Mouse (Mus musculus) kidney, postnatal 0 days (tissue): ENCODE results near the gene Bag6. TPM values are rescaled to one million over a fixed set of nuclear protein-coding genes. Genes with fewer than 3 reads are reported as not detected.

Experiments used
- ATAC-seq: fragments of 200-750 bp; cut with Nextera tagmentation; replicated peaks from 2 replicates; pipeline ENCODE4 v1.8.0; 2017; ENCODE audit warnings: low read depth, moderate number of reproducible peaks, moderate TSS enrichment, moderate library complexity; ENCODE audit not compliant: low FRiP score
- DNase-seq: peaks from one replicate; pipeline ENCODE4 v3.0.0-alpha.2; 2016; ENCODE audit warnings: low spot score
- H3K27ac ChIP-seq: fragments of 300-500 bp; sonication (generic); 2 replicates; pipeline ENCODE4 v1.5.1; 2014; ENCODE audit warnings: mild to moderate bottlenecking
- H3K27me3 ChIP-seq: fragments of 300-500 bp; sonication (generic); 2 replicates; pipeline ENCODE4 v1.6.1; 2014; ENCODE audit warnings: low read length, mixed read lengths; ENCODE audit not compliant: insufficient read depth
- H3K36me3 ChIP-seq: fragments of 300-500 bp; sonication (generic); 2 replicates; pipeline ENCODE4 v1.6.1; 2014; ENCODE audit warnings: low read length, mixed read lengths; ENCODE audit not compliant: insufficient read depth
- H3K4me1 ChIP-seq: fragments of 300-500 bp; sonication (generic); replicated peaks from 2 replicates; pipeline ENCODE4 v1.6.1; 2014; ENCODE audit warnings: antibody characterized with exemption, low read length, mixed read lengths; ENCODE audit not compliant: insufficient read depth
- H3K4me2 ChIP-seq: fragments of 300-500 bp; sonication (generic); 2 replicates; pipeline ENCODE4 v1.6.1; 2014; ENCODE audit warnings: mild to moderate bottlenecking, low read length, moderate library complexity, mixed read lengths
- H3K4me3 ChIP-seq: fragments of 300-500 bp; sonication (generic); replicated peaks from 2 replicates; pipeline ENCODE4 v1.5.1; 2014; ENCODE audit warnings: low read depth, low read length
- H3K9ac ChIP-seq: fragments of 300-500 bp; sonication (generic); 2 replicates; pipeline ENCODE4 v1.6.1; 2014; ENCODE audit warnings: low read depth, low read length
- H3K9me3 ChIP-seq: fragments of 300-500 bp; sonication (generic); replicated peaks from 2 replicates; pipeline ENCODE4 v1.6.1; 2016; ENCODE audit warnings: low read length, inconsistent platforms, mixed read lengths
- CTCF ChIP-seq: IDR thresholded peaks from 2 replicates; pipeline ENCODE4 v1.5.1; 2016; ENCODE audit warnings: antibody characterized with exemption, low read depth, mild to moderate bottlenecking, moderate library complexity
- WGBS: fragments of 180-500 bp; shearing (Covaris S2); extraction: QIAGEN DNeasy Blood & Tissue Kit; methylation state at CpG from one replicate; pipeline ENCODE4 v1.1.7; 2014; 5-methylcytosine and 5-hydroxymethylcytosine counted together
- polyA plus RNA-seq: library from polyadenylated mRNA; unstranded; fragments of >200 nt; fragmentation: Nextera tagmentation; extraction: Ambion mirVana; gene quantifications from 2 replicates; pipeline ENCODE4 v1.2.1, GENCODE M21; 2015

The Bag6 gene
- polyA plus RNA-seq, 1 experiment from 2014 or later = 50.2 TPM

GRCm38 (mm10) chr17:35102299-35102698 is 32.7 kb upstream of the Bag6 start:
- no peak for TF ChIP-seq CTCF
- no peak overlapping the region for H3K9ac ChIP-seq
- WGBS = 51% methylated on average over 7 of the region's 8 CpGs
- ATAC-seq (no peak), DNase-seq (no peak)
- H3K36me3 ChIP-seq = peaks cover 53% of the 10 kb centered on the region
- H3K4me2 ChIP-seq = no peak overlapping the region
- H3K4me1 ChIP-seq = peaks cover 13% of the 10 kb centered on the region; the same call in 1 of the 2 replicates
- H3K27me3 ChIP-seq = no peaks in the 10 kb centered on the region
- no peaks in the 10 kb centered on the region for H3K9me3 ChIP-seq
- peak overlapping the region; percentile 9; the same call in 1 of the 2 replicates for H3K27ac ChIP-seq
- no peak overlapping the region for H3K4me3 ChIP-seq

- 49% methylated on average over 6 of the region's 6 CpGs for WGBS
- Histone ChIP-seq H3K27ac (0 out of 2 replicates have a peak overlapping the region, but pooled peaks have one; percentile 36), H3K36me3 (peaks cover 45% of the 10 kb centered on the region), H3K9me3 (no peaks in the 10 kb centered on the region), H3K4me2 (no peak overlapping the region), H3K27me3 (no peaks in the 10 kb centered on the region), H3K9ac (no peak overlapping the region), H3K4me3 (no peak overlapping the region), H3K4me1 (peaks cover 13% of the 10 kb centered on the region; the same call in 1 of the 2 replicates)
- DNase-seq (peak; percentile 28), ATAC-seq (peak; percentile 44)
- TF ChIP-seq CTCF = no peak
Measured at GRCm38 (mm10) chr17:35103221-35103690, 31.7 kb upstream of the Bag6 start.

GRCm38 (mm10) chr17:35104079-35104478 is 30.9 kb upstream of the Bag6 start:
- no peak overlapping the region for H3K4me2 ChIP-seq
- H3K4me1 ChIP-seq = peaks cover 13% of the 10 kb centered on the region; the same call in 1 of the 2 replicates
- no peak for TF ChIP-seq CTCF
- H3K9ac ChIP-seq = no peak overlapping the region
- no peaks in the 10 kb centered on the region for H3K9me3 ChIP-seq
- DNase-seq (no peak), ATAC-seq (no peak)
- H3K27me3 ChIP-seq = no peaks in the 10 kb centered on the region
- 0 out of 2 replicates have a peak overlapping the region, but pooled peaks have one; percentile 8 for H3K27ac ChIP-seq
- H3K4me3 ChIP-seq = no peak overlapping the region
- WGBS = 94% methylated on average over 7 of the region's 7 CpGs
- peaks cover 37% of the 10 kb centered on the region for H3K36me3 ChIP-seq

GRCm38 (mm10) chr17:35104754-35105153 is 30.2 kb upstream of the Bag6 start:
- no peaks in the 10 kb centered on the region for H3K27me3 ChIP-seq
- ATAC-seq = no peak
- no peak for TF ChIP-seq CTCF
- H3K4me2 ChIP-seq = no peak overlapping the region
- peaks cover 32% of the 10 kb centered on the region for H3K36me3 ChIP-seq
- WGBS = 77% methylated on average over 6 of the region's 6 CpGs
- peaks cover 13% of the 10 kb centered on the region; the same call in 1 of the 2 replicates for H3K4me1 ChIP-seq
- no peaks in the 10 kb centered on the region for H3K9me3 ChIP-seq
- no peak for DNase-seq
- no peak overlapping the region for H3K9ac ChIP-seq
- no peak overlapping the region for H3K27ac ChIP-seq
- no peak overlapping the region for H3K4me3 ChIP-seq

GRCm38 (mm10) chr17:35105740-35106389 is 29.1 kb upstream of the Bag6 start:
- Histone ChIP-seq H3K27ac (peak overlapping the region; percentile 10; the same call in 1 of the 2 replicates), H3K4me2 (peak overlapping the region; percentile 39)
- peak; percentile 72 for TF ChIP-seq CTCF

GRCm38 (mm10) chr17:35106522-35106921 is 28.5 kb upstream of the Bag6 start:
- no peak overlapping the region for H3K4me2 ChIP-seq
- WGBS = 72% methylated on average over 3 of the region's 3 CpGs
- no peak overlapping the region for H3K9ac ChIP-seq

More at GRCm38 (mm10) chr17:35105740-35106389, 29.1 kb upstream of the Bag6 start:
- no peak overlapping the region for H3K9ac ChIP-seq
- ATAC-seq = no peak
- H3K36me3 ChIP-seq = peaks cover 24% of the 10 kb centered on the region
- H3K4me3 ChIP-seq = no peak overlapping the region
- 20% methylated on average over 13 of the region's 13 CpGs for WGBS
- H3K4me1 ChIP-seq = peaks cover 4% of the 10 kb centered on the region; the same call in 1 of the 2 replicates
- H3K9me3 ChIP-seq = no peaks in the 10 kb centered on the region
- H3K27me3 ChIP-seq = no peaks in the 10 kb centered on the region
- peak; percentile 78 for DNase-seq

More at GRCm38 (mm10) chr17:35106522-35106921, 28.5 kb upstream of the Bag6 start:
- ATAC-seq = no peak
- no peaks in the 10 kb centered on the region for H3K27me3 ChIP-seq
- TF ChIP-seq CTCF = peak; percentile 46; the same call in 1 of the 2 replicates
- H3K4me3 ChIP-seq = no peak overlapping the region
- DNase-seq = peak; percentile 41
- H3K36me3 ChIP-seq = peaks cover 17% of the 10 kb centered on the region
- peaks cover 3% of the 10 kb centered on the region; the same call in 1 of the 2 replicates for H3K4me1 ChIP-seq
- no peak overlapping the region; the same call in 1 of the 2 replicates for H3K27ac ChIP-seq
- H3K9me3 ChIP-seq = no peaks in the 10 kb centered on the region
